Mouse (Mus musculus): ENCODE measurements around the gene Ankmy2.

Ankmy2 gene

GRCm38 (mm10) chr12:36156637-36157303, at the start of gene Ankmy2:
Gene Ankmy2 (plus strand): TSS chr12:36157114.
- in situ Hi-C loops (cut with MboI, MseI), result loop anchor here in 1 of 2 experiments (5.0 kb wide), 1 partner anchor 114 kb away; the partner anchor contains the start of gene Tspan13

GRCm38 (mm10) chr12:36108442-36108841, 48.5 kb upstream of the Ankmy2 start:
- in situ Hi-C loops (cut with MboI, MseI), result no loop called here

GRCm38 (mm10) chr12:36110457-36110856, 46.5 kb upstream of the Ankmy2 start:
- in situ Hi-C loops (cut with MboI, MseI), result no loop called here

GRCm38 (mm10) chr12:36111110-36111509, 45.8 kb upstream of the Ankmy2 start:
- in situ Hi-C loops (cut with MboI, MseI), result no loop called here

GRCm38 (mm10) chr12:36112081-36112480, 44.8 kb upstream of the Ankmy2 start:
- in situ Hi-C loops (cut with MboI, MseI), result no loop called here

- in situ Hi-C loops (cut with MboI, MseI), result no loop called here
These were observed 39.8 kb upstream of the Ankmy2 start for GRCm38 (mm10) chr12:36117161-36117560.

GRCm38 (mm10) chr12:36119244-36119643, 37.7 kb upstream of the Ankmy2 start:
- in situ Hi-C loops (cut with MboI, MseI), result no loop called here

- in situ Hi-C loops (cut with MboI, MseI), result no loop called here
These were observed 30.9 kb upstream of the Ankmy2 start for GRCm38 (mm10) chr12:36126049-36126448.

GRCm38 (mm10) chr12:36129826-36130225, 27.1 kb upstream of the Ankmy2 start:
- in situ Hi-C loops (cut with MboI, MseI), result no loop called here

GRCm38 (mm10) chr12:36132254-36132653, 24.7 kb upstream of the Ankmy2 start:
- in situ Hi-C loops (cut with MboI, MseI), result no loop called here

- in situ Hi-C loops (cut with MboI, MseI), result no loop called here
These were observed 24.2 kb upstream of the Ankmy2 start for GRCm38 (mm10) chr12:36132668-36133067.

GRCm38 (mm10) chr12:36133547-36133946, 23.4 kb upstream of the Ankmy2 start:
- in situ Hi-C loops (cut with MboI, MseI), result no loop called here

- in situ Hi-C loops (cut with MboI, MseI), result no loop called here
These were observed 22.8 kb upstream of the Ankmy2 start for GRCm38 (mm10) chr12:36134111-36134510.

GRCm38 (mm10) chr12:36135409-36135808, 21.5 kb upstream of the Ankmy2 start:
- in situ Hi-C loops (cut with MboI, MseI), result no loop called here

GRCm38 (mm10) chr12:36136285-36136684, 20.6 kb upstream of the Ankmy2 start:
- in situ Hi-C loops (cut with MboI, MseI), result no loop called here

- in situ Hi-C loops (cut with MboI, MseI), result no loop called here
These were observed 19.7 kb upstream of the Ankmy2 start for GRCm38 (mm10) chr12:36137192-36137591.

GRCm38 (mm10) chr12:36140401-36140800, 16.5 kb upstream of the Ankmy2 start:
- in situ Hi-C loops (cut with MboI, MseI), result no loop called here

GRCm38 (mm10) chr12:36146230-36147011, 10.5 kb upstream of the Ankmy2 start:
- in situ Hi-C loops (cut with MboI, MseI), result no loop called here

GRCm38 (mm10) chr12:36150265-36150664, 6.6 kb upstream of the Ankmy2 start:
- in situ Hi-C loops (cut with MboI, MseI), result no loop called here

GRCm38 (mm10) chr12:36150737-36151136, 6.2 kb upstream of the Ankmy2 start:
- in situ Hi-C loops (cut with MboI, MseI), result no loop called here

GRCm38 (mm10) chr12:36155141-36155641, 1.7 kb upstream of the Ankmy2 start:
- in situ Hi-C loops (cut with MboI, MseI), result loop anchor here in 1 of 2 experiments (5.0 kb wide), 1 partner anchor 113 kb away; the partner anchor contains the start of gene Tspan13

GRCm38 (mm10) chr12:36156101-36156636, 745 bp upstream of the Ankmy2 start:
- in situ Hi-C loops (cut with MboI, MseI), result loop anchor here in 1 of 2 experiments (5.0 kb wide), 1 partner anchor 114 kb away; the partner anchor contains the start of gene Tspan13
